Mouse (Mus musculus) testis, postnatal 14 days (tissue): ENCODE results near the gene Mep1a.
"Not testable (repeated sequence)": the region's sequence is repeated elsewhere in the genome, so short reads cannot be mapped to it uniquely, and the experiment has no call there.

Experiments
- DNase-seq: peaks from one replicate; pipeline ENCODE4 v3.0.0; 2021; ENCODE audit warnings: low spot score

The Mep1a gene

GRCm38 (mm10) chr17:43502592-43502991 lies at the start of gene Mep1a:
Mep1a (minus strand) TSS chr17:43502812.
- no peak for DNase-seq

GRCm38 (mm10) chr17:43551122-43551630 lies 48.6 kb upstream of the Mep1a start:
- DNase-seq, result no peak

- no peak for DNase-seq
These were observed 41.4 kb upstream of the Mep1a start for GRCm38 (mm10) chr17:43544040-43544439.

- no peak for DNase-seq
These were observed 40.9 kb upstream of the Mep1a start, which contains the start of gene Ankrd66 for GRCm38 (mm10) chr17:43543539-43543938. Ankrd66 (minus strand) TSS chr17:43543639.

GRCm38 (mm10) chr17:43538767-43539166 lies 36.2 kb upstream of the Mep1a start:
- no peak for DNase-seq

GRCm38 (mm10) chr17:43536841-43537240 lies 34.2 kb upstream of the Mep1a start:
- not testable (repeated sequence) for DNase-seq

- peak; percentile 43 for DNase-seq
These were observed 32.0 kb upstream of the Mep1a start for GRCm38 (mm10) chr17:43534362-43535222.

GRCm38 (mm10) chr17:43531192-43531591 lies 28.6 kb upstream of the Mep1a start:
- DNase-seq, result no peak

GRCm38 (mm10) chr17:43530507-43530906 lies 27.9 kb upstream of the Mep1a start:
- DNase-seq, result no peak

GRCm38 (mm10) chr17:43520166-43520565 lies 17.6 kb upstream of the Mep1a start:
- no peak for DNase-seq

- DNase-seq, result peak; percentile 40
These were observed 16.2 kb upstream of the Mep1a start for GRCm38 (mm10) chr17:43518644-43519409.

- no peak for DNase-seq
These were observed 8.2 kb upstream of the Mep1a start for GRCm38 (mm10) chr17:43510782-43511181.

- no peak for DNase-seq
These were observed 2.0 kb upstream of the Mep1a start for GRCm38 (mm10) chr17:43504594-43504934.

- DNase-seq, result no peak
These were observed 1.4 kb upstream of the Mep1a start for GRCm38 (mm10) chr17:43503861-43504593.

GRCm38 (mm10) chr17:43501631-43502030 lies 981 bp downstream of the Mep1a start:
- no peak for DNase-seq

- no peak for DNase-seq
These were observed 1.4 kb downstream of the Mep1a start for GRCm38 (mm10) chr17:43501223-43501622.

- no peak for DNase-seq
These were observed 2.1 kb downstream of the Mep1a start for GRCm38 (mm10) chr17:43500513-43500912.

- DNase-seq, result no peak
These were observed 5.1 kb downstream of the Mep1a start for GRCm38 (mm10) chr17:43497521-43497920.

GRCm38 (mm10) chr17:43495502-43495901 lies 7.1 kb downstream of the Mep1a start:
- no peak for DNase-seq

- not testable (repeated sequence) for DNase-seq
These were observed 12.2 kb downstream of the Mep1a start for GRCm38 (mm10) chr17:43490371-43490770.

- DNase-seq, result no peak
These were observed 14.0 kb downstream of the Mep1a start for GRCm38 (mm10) chr17:43488439-43489151.

GRCm38 (mm10) chr17:43485982-43486381 lies 16.6 kb downstream of the Mep1a start:
- DNase-seq, result no peak
